Mouse (Mus musculus) layer of hippocampus, adult 9-11 months (tissue): ENCODE results near the gene Rrm1.
"Not testable (repeated sequence)": the region's sequence is repeated elsewhere in the genome, so short reads cannot be mapped to it uniquely, and the experiment has no call there.

Experiments used
- DNase-seq: peaks from one replicate; pipeline ENCODE4 v3.0.0; 2022

Rrm1 gene

DNA sequence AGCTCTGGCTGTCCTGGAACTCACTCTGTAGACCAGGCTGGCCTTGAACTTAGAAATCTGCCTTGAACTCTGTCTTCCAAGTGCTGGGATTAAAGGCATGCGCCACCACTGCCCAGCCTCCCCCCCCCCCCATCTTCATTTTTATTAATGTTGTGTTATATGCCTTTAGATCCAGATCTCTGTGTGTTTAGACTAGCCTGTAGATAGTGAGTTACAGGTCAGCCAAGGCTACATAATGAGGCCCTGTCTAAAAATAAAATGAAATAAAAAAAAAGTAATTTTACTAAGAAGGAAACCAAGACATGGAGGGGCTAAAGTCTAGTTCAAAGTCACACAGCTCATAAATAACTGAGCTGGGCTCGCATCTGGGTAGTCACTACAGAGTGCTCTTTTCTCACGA lies 37.4 kb downstream of the Rrm1 start:
- no peak for DNase-seq

GRCm38 (mm10) chr7:102479368-102480078 lies 38.0 kb downstream of the Rrm1 start:
- DNase-seq, result no peak

DNA sequence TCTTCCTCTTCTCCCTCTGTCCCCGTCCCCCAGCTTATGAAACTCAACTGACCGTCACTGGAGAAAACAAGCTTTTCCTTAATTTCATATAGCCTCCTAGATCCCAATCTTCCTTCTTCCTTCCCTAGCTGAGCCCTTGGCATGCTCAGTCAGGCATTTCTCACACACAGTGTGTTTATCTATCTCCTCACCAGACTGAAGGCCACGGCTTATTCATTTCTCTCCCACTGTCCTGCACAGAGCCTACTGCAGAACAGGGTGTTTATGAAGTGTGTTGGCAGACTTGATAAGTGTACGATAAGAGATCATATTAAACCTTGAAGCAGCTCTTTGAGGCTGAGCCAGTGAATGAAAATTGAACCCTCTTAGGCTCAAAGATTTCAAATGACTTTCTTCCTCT lies 39.3 kb downstream of the Rrm1 start:
- no peak for DNase-seq

DNA sequence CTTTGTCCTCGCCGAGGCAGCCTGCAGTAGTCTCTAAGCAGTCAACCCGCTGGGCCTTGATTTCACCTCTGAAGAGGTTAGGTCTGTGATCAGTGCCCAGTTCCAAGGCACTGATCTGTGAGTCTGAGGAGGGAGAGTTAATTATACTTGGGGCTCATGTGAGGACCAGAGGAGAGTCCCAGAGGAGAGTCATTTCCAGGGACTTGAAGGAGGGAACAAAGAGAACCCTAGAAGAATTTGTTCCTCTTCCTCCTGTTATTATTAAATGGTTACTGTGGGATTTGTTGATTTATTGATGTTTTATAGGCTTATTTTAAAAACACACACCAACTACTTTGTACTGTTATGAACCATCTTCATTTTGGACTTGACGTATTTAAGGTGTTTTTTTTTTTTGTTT lies 40.1 kb downstream of the Rrm1 start, which contains the start of gene Olfr543:
Gene Olfr543, minus strand, starts transcription at position 101 of the 400 bp plus-strand sequence.
- DNase-seq, result no peak

DNA sequence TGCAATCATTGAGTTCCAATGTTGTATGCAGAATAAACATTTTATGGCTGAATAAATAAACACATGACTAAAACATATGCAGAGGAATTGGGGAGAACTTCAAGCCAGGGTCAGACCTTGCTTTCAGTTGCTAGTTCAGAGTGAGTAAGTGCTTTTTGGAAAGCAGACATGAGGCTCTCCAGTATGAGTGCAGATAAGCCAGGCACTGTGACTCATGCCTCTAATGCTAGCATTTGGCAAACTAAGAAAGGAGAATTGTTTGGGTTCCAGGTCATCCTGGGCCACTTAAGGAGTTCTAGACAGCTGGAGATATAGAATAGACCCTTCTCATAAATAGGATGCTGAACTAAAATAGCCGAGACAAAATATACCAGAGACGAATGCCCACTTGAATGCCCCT lies 42.2 kb downstream of the Rrm1 start:
- DNase-seq, result no peak

DNA sequence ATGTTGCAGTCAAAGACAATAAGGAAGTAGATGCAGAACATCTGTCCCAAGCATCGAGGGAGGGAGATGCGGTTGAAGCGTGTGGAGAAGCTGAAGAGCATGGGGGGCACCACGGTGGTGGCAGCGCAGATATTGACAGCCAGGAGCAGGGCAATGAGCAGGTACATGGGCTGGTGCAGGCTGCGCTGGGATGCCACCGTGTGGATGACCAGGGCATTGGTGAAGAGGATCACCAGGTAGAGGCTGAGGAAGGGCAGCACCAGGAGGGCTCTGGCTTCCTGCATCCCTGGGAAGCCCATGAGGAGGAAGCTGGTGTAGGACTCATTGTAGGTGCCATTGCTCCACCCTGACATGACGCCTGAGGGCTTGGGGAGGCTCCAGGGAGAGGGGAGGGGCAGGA lies 43.3 kb downstream of the Rrm1 start:
- DNase-seq, result not testable (repeated sequence)

DNA sequence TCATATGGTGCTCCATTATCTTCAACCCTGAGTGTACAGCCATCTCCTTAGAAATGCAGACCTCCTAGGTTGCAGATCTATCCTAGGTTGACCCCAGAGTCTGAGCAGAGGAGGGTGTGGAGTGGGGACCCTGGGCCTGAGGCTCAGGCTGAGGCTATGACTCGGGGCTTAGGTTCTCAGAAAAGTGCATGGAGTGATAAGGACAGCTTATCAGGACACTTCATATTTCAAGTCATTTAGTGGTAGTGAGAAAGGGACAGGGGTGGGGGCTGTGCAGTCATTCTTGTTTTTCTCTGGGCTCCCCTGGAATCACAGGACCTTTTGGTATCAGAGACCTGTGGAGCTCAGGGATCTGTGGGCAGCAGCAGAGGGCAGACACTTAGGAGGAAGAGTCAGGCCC lies 44.6 kb downstream of the Rrm1 start:
- no peak for DNase-seq

GRCm38 (mm10) chr7:102488161-102488560 lies 46.7 kb downstream of the Rrm1 start, which contains the start of gene Olfr544:
Olfr544 (minus strand) TSS chr7:102488313.
- DNase-seq, result no peak

DNA sequence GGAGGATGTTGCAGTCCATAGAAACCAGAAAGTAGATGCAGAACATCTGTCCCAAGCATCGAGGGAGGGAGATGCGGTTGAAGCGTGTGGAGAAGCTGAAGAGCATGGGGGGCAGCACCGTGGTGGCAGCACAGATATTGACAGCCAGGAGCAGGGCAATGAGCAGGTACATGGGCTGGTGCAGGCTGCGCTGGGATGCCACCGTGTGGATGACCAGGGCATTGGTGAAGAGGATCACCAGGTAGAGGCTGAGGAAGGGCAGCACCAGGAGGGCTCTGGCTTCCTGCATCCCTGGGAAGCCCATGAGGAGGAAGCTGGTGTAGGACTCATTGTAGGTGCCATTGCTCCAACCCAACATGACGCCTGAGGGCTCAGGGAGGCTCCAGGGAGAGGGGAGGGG lies 52.9 kb downstream of the Rrm1 start:
- not testable (repeated sequence) for DNase-seq

GRCm38 (mm10) chr7:102499473-102499872 lies 58.0 kb downstream of the Rrm1 start, which contains the start of gene Olfr545:
Olfr545 (minus strand) TSS chr7:102499573.
- no peak for DNase-seq

DNA sequence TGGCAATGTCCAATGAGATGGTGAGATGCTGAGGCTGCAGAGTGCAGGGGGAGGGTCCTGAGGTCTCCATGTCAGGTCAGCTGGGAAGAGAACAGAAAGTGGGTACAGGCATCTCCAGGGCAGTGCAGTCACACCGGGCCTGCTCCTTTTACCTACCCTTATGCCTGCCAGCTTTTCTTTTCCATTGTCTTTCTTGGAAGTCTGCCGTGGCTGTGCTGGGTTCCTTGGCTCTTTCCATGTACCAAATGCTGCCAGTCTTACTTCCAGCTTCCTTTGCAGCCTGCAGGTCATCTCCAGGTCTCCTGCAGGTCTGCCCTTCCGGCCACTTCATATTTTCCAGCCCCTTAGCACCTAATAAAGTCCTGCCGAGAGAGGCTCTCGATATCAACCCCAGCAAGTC lies 60.5 kb downstream of the Rrm1 start:
- DNase-seq, result no peak

GRCm38 (mm10) chr7:102506848-102507247 lies 65.4 kb downstream of the Rrm1 start:
- peak; percentile 52 for DNase-seq

- DNase-seq, result no peak
Measured at GRCm38 (mm10) chr7:102508066-102508465, 66.6 kb downstream of the Rrm1 start.

- no peak for DNase-seq
Measured at GRCm38 (mm10) chr7:102508666-102509065, 67.2 kb downstream of the Rrm1 start.

DNA sequence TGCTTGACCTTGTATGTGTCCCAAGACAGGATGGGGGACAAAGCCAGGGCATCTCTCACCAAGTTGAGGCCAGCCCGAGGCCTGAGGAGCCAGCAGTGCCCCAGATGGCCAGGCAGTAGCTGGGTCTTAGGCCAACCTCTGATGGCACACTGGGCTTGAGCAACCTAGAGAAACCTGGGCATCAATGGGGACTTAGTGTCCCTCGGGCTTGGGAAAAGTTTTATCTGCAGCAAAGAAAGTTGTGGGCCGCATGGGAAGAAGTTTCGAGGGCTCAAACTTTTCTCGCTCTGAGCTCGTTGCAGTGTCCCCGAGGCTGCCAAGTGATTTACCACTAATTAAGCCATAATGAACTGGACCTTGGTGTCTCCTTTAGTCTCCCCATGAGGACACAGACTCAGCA lies 68.2 kb downstream of the Rrm1 start:
- DNase-seq, result no peak

GRCm38 (mm10) chr7:102511927-102512326 lies 70.4 kb downstream of the Rrm1 start:
- no peak for DNase-seq

DNA sequence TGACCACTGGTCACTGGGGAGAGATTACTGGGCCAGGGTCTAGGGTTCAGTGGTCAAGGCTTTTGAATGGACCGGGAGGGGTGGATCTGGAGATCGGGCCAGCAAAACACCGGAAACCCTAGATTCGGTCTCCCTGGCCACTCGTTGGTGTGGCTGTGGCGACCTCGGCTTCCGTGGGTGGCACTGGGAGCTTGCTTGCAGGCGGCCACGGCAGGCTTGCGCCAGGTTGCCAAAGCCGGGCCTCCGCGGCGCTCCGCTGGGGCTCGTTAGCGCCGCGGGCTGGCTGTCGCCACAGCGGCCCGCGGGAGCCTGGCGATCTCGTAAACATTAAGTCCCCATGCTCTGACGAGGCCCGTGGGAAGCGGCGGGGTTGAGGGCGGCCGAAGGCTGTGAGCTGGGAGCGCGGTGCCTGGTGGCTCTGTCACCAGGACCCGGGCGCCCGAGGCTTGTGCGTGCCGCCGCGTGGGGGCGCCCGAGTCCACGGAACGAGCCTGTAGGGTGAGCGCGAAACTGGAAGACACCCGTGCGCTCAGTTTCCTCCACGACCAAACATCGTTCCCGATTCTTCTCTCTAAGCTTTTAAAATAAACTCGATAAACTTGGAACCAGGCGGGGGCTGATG lies 71.4 kb downstream of the Rrm1 start:
- DNase-seq, result peak; percentile 72

GRCm38 (mm10) chr7:102514144-102514543 lies 72.6 kb downstream of the Rrm1 start:
- no peak for DNase-seq

- DNase-seq, result no peak
Measured at GRCm38 (mm10) chr7:102516261-102517050, 75.0 kb downstream of the Rrm1 start.

DNA sequence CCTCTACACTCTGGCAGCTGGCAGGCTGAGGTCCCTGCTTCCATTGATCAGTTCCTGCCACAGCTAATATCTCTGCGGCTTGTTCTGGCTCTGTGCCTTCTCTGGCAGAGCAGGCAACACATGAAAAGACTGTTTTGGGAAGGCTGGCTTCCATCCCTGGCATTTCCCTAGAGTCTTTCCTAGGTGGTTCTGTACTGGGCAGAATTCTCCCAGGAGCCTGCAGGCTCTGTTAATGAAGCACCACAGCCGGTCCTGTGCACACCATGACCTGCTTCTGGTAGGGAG lies 75.5 kb downstream of the Rrm1 start:
- no peak for DNase-seq
